Mouse (Mus musculus): ENCODE measurements around the gene Ccdc163. TPM values are rescaled to one million over a fixed set of nuclear protein-coding genes. Genes with fewer than 3 reads are reported as not detected.

The Ccdc163 gene
- total and polyA plus RNA-seq, 3 experiments: 15.3 to 27.9 (median 18.1) TPM

- TF ChIP-seq IRF4 (IDR thresholded peaks at IDR 0.05; ENCODE audit: low read depth, low read length) (no peak), CTCF (conservative IDR thresholded peaks at IDR 0.05 in 1 of 2, IDR thresholded peaks at IDR 0.05 in 1 of 2; ENCODE audit: low read depth in 2 of 2, low read length in 2 of 2) (no peak), TBP (conservative IDR thresholded peaks at IDR 0.05; ENCODE audit: low read depth, low read length) (no peak), JUND (conservative IDR thresholded peaks at IDR 0.05; ENCODE audit: low read depth, low read length) (0 out of 2 replicates have a peak, but pooled peaks have one; percentile 13), UBTF (IDR thresholded peaks at IDR 0.05; ENCODE audit: low read depth, low read length) (no peak), SIN3A (IDR thresholded peaks at IDR 0.05; ENCODE audit: low read length) (0 out of 2 replicates have a peak, but pooled peaks have one; percentile 39), USF2 (conservative IDR thresholded peaks at IDR 0.05; ENCODE audit: low read depth, low read length) (no peak), EP300 (IDR thresholded peaks at IDR 0.05; ENCODE audit: low read length) (peak; percentile 55; the same call in 1 of the 2 replicates), RAD21 (IDR thresholded peaks at IDR 0.05; ENCODE audit: low read depth, low read length) (no peak), MAX (IDR thresholded peaks at IDR 0.05; ENCODE audit: low read length) (peak; percentile 73), ZMIZ1 (IDR thresholded peaks at IDR 0.05; ENCODE audit: low read depth, low read length) (no peak), PAX5 (IDR thresholded peaks at IDR 0.05; ENCODE audit: low read length) (no peak), ZKSCAN1 (IDR thresholded peaks at IDR 0.05; ENCODE audit: borderline replicate concordance, low read depth, low read length) (no peak), MAZ (IDR thresholded peaks at IDR 0.05; ENCODE audit: low read depth, low read length) (no peak), ELF1 (IDR thresholded peaks at IDR 0.05; ENCODE audit: low read depth, low read length) (no peak), CHD2 (IDR thresholded peaks at IDR 0.05; ENCODE audit: low read length) (no peak), MEF2A (IDR thresholded peaks at IDR 0.05; ENCODE audit: borderline replicate concordance, low read depth, low read length) (no peak), POLR2AphosphoS2 (IDR thresholded peaks at IDR 0.05; ENCODE audit: low read depth, low read length) (no peak), SMC3 (IDR thresholded peaks at IDR 0.05; ENCODE audit: low read depth, low read length) (no peak), TCF12 (IDR thresholded peaks at IDR 0.05; ENCODE audit: low read depth, low read length) (0 out of 2 replicates have a peak, but pooled peaks have one; percentile 40)
Measured at GRCm38 (mm10) chr4:116668145-116668544, 40.2 kb upstream of the Ccdc163 start (continued).

DNA sequence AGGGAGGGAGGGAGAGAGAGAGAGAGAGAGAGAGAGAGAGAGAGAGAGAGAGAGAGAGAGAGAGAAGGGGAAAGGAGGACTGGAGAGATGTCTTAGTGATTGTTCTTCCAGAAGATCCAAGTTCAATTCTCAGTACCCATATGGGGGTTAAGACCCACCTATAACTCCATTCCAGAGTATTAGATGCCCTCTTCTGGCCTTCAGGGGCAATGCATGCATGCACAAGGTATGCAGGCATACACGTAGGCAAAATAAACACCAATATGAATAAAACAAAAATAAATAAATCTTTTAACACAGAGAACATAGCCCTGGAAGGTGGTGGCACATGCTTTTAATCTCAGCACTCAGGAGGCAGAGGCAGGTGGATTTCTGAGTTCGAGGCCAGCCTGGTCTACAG, 39.0 kb upstream of the Ccdc163 start:
- Histone ChIP-seq H3K4me2 (ENCODE audit: insufficient read depth, low read depth, poor library complexity, severe bottlenecking) (no peak overlapping the region), H3K27me3 (replicated peaks) (no peaks in the 10 kb centered on the region), H3K36me3 (replicated peaks in 1 of 2; ENCODE audit: control insufficient read depth in 1 of 2, insufficient read depth in 1 of 2, low read length in 1 of 2) (no peaks in the 10 kb centered on the region), H3K79me2 (replicated peaks; ENCODE audit: control insufficient read depth, extremely low read depth, insufficient read depth, poor library complexity, severe bottlenecking) (no peaks in the 10 kb centered on the region), H3K4me1 (ENCODE audit: control insufficient read depth in 1 of 2, insufficient read depth in 2 of 2) (peaks cover 9 to 24% of the 10 kb centered on the region in 2 experiments), H3K9ac (ENCODE audit: insufficient read depth, low read depth) (no peak overlapping the region), H3K27ac (ENCODE audit: insufficient read depth, low read depth) (no peak overlapping the region), H3K4me3 (replicated peaks in 1 of 3; ENCODE audit: low read depth in 2 of 3, low read length in 2 of 3, poor library complexity in 1 of 3) (no peak overlapping the region), H3K9me3 (replicated peaks; ENCODE audit: low read length) (no peaks in the 10 kb centered on the region)
- in situ Hi-C loops (cut with MboI; ENCODE audit: low pct_ligation_motif_present, low pct_unique_long_range_greater_than_20kb, low sequenced_read_pairs) (no loop called here), dilution Hi-C loops (cut with MboI; ENCODE audit: extremely low pct_ligation_motif_present, extremely low pct_unique_long_range_greater_than_20kb, low sequenced_read_pairs) (no loop called here)
- DNase-seq (ENCODE audit: extremely low read depth): no peak
- TF ChIP-seq HCFC1 (IDR thresholded peaks at IDR 0.05; ENCODE audit: low read depth, low read length) (no peak), ZNF384 (IDR thresholded peaks at IDR 0.05; ENCODE audit: low read depth, low read length) (no peak), SMC3 (IDR thresholded peaks at IDR 0.05; ENCODE audit: low read depth, low read length) (peak; percentile 43; the same call in 1 of the 2 replicates), CTCF (conservative IDR thresholded peaks at IDR 0.05 in 1 of 2, IDR thresholded peaks at IDR 0.05 in 1 of 2; ENCODE audit: low read depth in 2 of 2, low read length in 2 of 2) (peak; percentile 51 to 63; a peak in 3 of 4 replicates), BHLHE40 (IDR thresholded peaks at IDR 0.05; ENCODE audit: low read depth, low read length) (no peak), NELFE (IDR thresholded peaks at IDR 0.05; ENCODE audit: low read depth, low read length) (no peak), RAD21 (IDR thresholded peaks at IDR 0.05; ENCODE audit: low read depth, low read length) (peak; percentile 54)
